Mouse (Mus musculus) lung, postnatal 25 days (tissue): ENCODE measurements around the gene Phf11d.
"Not testable (repeated sequence)": the region's sequence is repeated elsewhere in the genome, so short reads cannot be mapped to it uniquely, and the experiment has no call there.

Experiments
- DNase-seq: peaks from one replicate; pipeline ENCODE4 v3.0.0; 2022; ENCODE audit warnings: low spot score

The Phf11d gene

GRCm38 (mm10) chr14:59365244-59365644 lies at the start of gene Phf11d:
Gene Phf11d (minus strand): TSS chr14:59365470.
- DNase-seq: peak; percentile 85

- DNase-seq: not testable (repeated sequence)
Observed at GRCm38 (mm10) chr14:59414979-59415378, 49.7 kb upstream of the Phf11d start.

GRCm38 (mm10) chr14:59396999-59397398 lies 31.7 kb upstream of the Phf11d start:
- peak; percentile 40 for DNase-seq

GRCm38 (mm10) chr14:59395281-59395680 lies 30.0 kb upstream of the Phf11d start, which contains the start of gene Phf11c:
Gene Phf11c (minus strand): TSS chr14:59395381.
- DNase-seq: no peak

GRCm38 (mm10) chr14:59390181-59390580 lies 24.9 kb upstream of the Phf11d start:
- not testable (repeated sequence) for DNase-seq

GRCm38 (mm10) chr14:59389532-59389931 lies 24.3 kb upstream of the Phf11d start:
- DNase-seq: no peak

- DNase-seq: no peak
Observed at GRCm38 (mm10) chr14:59370348-59371068, 5.2 kb upstream of the Phf11d start.

- peak; percentile 14 for DNase-seq
Observed at GRCm38 (mm10) chr14:59366386-59367105, 1.3 kb upstream of the Phf11d start.

GRCm38 (mm10) chr14:59341189-59341588 lies 24.1 kb downstream of the Phf11d start, which contains the start of gene Phf11b:
Gene Phf11b (minus strand): TSS chr14:59341351.
- DNase-seq: peak; percentile 54

GRCm38 (mm10) chr14:59339541-59339940 lies 25.7 kb downstream of the Phf11d start:
- DNase-seq: no peak

- DNase-seq: not testable (repeated sequence)
Observed at GRCm38 (mm10) chr14:59336056-59336455, 29.2 kb downstream of the Phf11d start.

GRCm38 (mm10) chr14:59330499-59330898 lies 34.8 kb downstream of the Phf11d start:
- DNase-seq: peak; percentile 8

GRCm38 (mm10) chr14:59319970-59320369 lies 45.3 kb downstream of the Phf11d start:
- DNase-seq: not testable (repeated sequence)

- not testable (repeated sequence) for DNase-seq
Observed at GRCm38 (mm10) chr14:59319036-59319435, 46.2 kb downstream of the Phf11d start.
